Mouse (Mus musculus) cerebellum, adult 2 months (tissue): ENCODE data around the gene Grm6.

Experiments used
- CTCF ChIP-seq: fragments of 200-500 bp; IDR thresholded peaks from 2 replicates; pipeline ENCODE4 v1.5.1; 2011; ENCODE audit warnings: low read depth, mild to moderate bottlenecking, control low read depth, low read length, moderate library complexity, borderline replicate concordance; ENCODE audit not compliant: insufficient read depth
- POLR2A ChIP-seq: fragments of 200-500 bp; IDR thresholded peaks from 2 replicates; pipeline ENCODE4 v1.6.1; 2011; ENCODE audit warnings: low read length, control low read depth, borderline replicate concordance; ENCODE audit not compliant: insufficient read depth

GRCm38 (mm10) chr11:50892441-50892840, 42.0 kb downstream of the Grm6 start:
- TF ChIP-seq POLR2A (no peak), CTCF (no peak)
